Mouse (Mus musculus) ovary, postnatal 36 days (tissue): Measurements from ENCODE around the gene Cdca5.
"Not testable (repeated sequence)": the region's sequence is repeated elsewhere in the genome, so short reads cannot be mapped to it uniquely, and the experiment has no call there.

Experiments used
- DNase-seq: peaks from one replicate; pipeline ENCODE4 v3.0.0; 2022; ENCODE audit warnings: low spot score, mixed read lengths

Cdca5 gene

DNA sequence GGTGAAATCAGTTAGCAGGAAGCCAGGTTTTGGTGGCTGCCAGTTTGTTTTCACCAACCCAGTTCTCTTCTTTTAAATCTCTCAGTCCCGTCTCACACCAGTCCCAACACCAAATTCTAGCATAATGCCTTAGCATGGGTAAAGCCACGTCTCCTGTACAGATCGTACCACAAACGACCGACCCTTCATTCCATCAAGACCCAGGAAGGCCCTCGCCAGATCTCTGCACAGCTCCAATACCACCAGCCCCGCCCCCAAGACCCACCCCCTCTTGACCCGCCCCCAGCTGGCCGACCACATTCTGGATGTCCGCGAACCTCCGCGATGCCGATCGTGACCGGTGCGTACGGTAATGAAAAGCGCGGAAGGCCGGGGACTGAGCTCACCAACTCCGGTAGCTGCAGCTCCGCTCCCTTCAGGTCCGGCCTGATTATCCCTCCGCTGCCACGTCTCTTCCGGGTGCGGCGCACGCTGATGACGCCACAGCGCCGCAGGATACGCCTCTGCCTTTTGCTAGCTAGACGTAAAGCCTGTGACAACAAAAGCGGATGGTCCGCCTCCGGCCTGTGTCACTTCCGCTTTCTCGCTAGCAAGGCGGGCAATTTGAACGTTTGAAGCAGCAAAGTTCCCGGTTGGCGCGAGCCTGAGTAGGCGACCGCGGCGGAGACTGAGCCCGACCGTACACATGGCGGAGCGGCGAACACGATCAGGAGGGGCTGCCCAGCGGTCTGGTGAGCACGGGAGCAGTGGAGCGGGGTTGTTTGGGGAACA, at the start of gene Cdca5, which contains the start of gene Zfpl1:
Cdca5 (plus strand) TSS at position 506 of the 771 bp plus-strand sequence.
Zfpl1 (minus strand) TSS at position 479 of the 771 bp plus-strand sequence.
- peak; percentile 94 for DNase-seq

- no peak for DNase-seq
These were observed 48.7 kb upstream of the Cdca5 start for GRCm38 (mm10) chr19:6035966-6036585.

DNA sequence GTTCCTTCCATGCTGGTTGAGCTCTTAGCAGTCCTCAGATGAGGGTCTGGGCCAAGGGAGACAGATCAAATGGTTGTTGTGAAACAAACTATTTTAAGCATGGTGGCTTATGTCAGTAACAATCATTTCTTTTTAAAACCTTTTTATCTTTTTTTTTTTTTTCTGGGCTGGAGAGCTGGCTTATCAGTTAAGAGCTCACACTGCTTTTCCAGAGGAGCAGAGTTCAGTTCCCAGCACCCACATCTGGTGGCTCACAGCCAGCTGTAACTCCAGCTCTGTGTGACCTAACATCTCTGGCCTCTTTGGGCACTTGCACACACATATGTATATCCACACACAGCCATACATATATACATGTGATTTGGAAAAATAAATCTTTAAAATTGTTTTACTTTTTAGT, 47.1 kb upstream of the Cdca5 start:
- no peak for DNase-seq

DNA sequence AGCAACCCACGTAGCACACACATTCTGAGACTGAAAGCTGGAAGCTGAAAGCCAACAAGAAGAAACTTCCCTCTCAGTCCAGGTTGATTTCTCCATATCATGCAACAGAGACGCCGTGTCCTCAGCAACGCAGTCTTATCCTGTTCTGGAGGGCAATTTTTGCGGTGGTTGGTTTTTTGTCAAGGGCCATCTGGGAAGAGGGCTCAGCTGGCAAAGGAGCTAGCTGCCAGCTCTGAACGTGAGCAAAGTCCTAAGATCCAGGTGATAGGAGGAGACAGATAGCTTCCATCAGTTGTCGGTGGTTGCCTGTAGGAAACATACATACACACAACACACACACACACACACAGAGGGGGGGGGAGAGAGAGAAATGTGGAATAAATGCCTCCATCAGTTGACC, 46.5 kb upstream of the Cdca5 start:
- no peak for DNase-seq

DNA sequence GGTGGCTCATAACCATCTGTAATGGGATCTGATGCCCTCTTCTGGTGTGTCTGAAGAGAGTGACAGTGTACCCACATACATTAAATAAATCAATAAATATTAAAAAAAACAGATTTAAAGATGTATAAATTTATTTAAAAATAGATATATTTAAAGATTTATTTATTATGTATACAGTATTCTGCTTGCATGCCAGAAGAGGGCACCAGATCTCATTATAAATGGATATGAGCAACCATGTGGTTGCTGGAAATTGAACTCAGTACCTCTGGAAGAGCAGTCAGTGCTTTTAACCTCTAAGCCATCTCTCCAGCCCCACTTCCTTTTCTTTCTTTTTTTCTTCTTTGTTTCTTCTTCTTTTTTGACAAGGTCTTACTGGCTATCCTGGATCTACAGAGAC, 44.8 kb upstream of the Cdca5 start:
- DNase-seq = no peak

- DNase-seq = no peak
These were observed 42.5 kb upstream of the Cdca5 start for GRCm38 (mm10) chr19:6042293-6042692.

GRCm38 (mm10) chr19:6044102-6044501, 40.7 kb upstream of the Cdca5 start:
- not testable (repeated sequence) for DNase-seq

GRCm38 (mm10) chr19:6045366-6046293, 39.2 kb upstream of the Cdca5 start:
- no peak for DNase-seq

DNA sequence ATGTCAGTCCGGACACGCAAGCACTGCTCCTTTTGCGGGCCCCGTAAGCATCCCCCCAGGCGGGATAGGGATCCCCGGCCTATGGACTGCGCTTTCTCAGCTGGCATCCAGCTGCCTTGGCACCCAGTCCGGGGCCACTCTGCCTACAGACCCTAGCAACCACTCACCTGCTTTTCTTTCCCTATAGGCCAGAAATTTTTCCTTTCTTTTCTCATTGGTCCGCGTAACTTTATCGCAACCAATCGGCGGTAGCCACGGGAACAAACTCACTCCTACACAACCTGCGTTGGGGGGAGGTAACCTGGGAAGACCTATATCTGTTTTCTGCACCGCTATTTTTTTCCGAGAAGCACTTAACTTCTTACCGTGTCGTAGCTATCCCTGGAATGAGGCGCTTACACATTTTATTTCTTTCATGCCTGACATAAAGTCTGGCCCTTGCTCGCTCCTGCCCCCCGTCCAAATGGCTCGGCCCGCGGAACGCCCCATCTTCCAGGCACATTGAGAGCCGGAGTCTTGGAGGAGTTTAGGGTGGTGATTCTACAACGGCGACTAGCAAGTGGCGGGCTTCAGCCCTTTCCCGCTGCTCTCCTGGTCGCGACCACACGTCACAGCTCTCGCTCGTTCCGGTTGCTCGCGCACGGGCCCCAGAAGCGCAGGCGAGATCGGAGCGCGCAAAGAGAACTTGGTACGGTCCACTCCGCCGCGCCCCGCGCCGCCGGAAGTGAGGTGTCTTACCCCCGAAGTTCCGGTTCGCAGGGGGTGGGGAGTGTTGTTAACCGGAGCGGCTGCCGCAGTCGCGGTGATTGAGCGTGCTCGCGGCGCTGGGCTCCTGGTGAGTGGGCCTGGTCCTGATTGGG, 38.3 kb upstream of the Cdca5 start, which contains the start of gene Syvn1:
Syvn1 (plus strand) TSS at position 283 of the 860 bp plus-strand sequence.
- DNase-seq = peak; percentile 88

GRCm38 (mm10) chr19:6047154-6047898, 37.5 kb upstream of the Cdca5 start:
- no peak for DNase-seq

GRCm38 (mm10) chr19:6047899-6048166, 37.0 kb upstream of the Cdca5 start:
- DNase-seq = no peak

DNA sequence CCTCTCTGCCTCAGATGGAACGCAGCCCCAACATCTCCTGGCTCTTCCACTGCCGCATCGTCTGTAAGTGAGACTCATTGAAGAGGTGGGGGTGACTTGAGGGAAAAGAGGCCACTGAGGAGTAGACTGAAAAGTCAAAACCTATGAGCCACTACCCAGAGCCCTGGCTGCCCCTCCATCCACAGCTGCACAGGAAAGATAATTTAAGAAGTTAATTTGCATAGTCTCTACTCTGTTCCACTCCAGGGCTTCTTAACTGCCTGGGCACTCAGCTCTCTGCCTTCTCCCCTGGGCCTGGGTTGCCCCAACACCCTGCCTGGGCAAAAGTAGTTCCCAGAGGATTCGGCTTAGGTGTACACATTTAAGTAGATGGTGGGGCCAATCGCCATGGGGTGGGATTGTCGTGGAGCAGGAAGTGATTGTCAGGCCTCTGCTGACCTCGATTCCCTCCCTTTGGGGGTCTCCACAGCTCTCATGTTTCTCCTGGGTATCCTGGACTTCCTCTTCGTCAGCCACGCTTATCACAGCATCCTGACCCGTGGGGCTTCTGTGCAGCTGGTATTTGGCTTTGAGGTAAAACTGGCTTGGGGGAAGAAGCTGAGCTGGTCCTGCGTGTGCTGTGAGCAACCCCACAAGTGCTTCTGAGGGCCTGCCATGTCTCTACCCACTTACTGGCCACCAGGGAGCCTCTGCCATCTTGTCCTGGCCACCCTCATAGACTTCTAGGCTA, 35.9 kb upstream of the Cdca5 start:
- DNase-seq = no peak

GRCm38 (mm10) chr19:6052516-6052915, 32.3 kb upstream of the Cdca5 start:
- no peak for DNase-seq

DNA sequence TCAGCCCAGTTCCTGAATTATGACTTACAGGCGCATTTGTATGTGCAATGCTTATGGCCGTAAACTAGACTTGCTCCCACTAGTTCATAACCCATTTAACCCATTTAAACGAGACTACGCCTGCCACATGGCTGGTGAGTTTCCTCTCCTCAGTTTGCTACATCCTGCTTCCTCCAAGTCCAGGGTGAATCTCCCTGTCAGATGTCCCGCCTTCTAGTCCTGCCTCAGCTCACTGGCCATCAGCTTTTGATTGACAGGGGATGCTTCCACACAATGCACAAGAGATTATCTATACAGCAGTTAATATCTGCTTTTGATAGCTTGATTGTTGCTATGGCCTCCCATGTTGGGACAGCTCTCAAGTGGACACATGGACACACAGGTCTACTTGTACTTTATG, 30.5 kb upstream of the Cdca5 start:
- DNase-seq = no peak

GRCm38 (mm10) chr19:6056696-6057095, 28.1 kb upstream of the Cdca5 start:
- no peak for DNase-seq

DNA sequence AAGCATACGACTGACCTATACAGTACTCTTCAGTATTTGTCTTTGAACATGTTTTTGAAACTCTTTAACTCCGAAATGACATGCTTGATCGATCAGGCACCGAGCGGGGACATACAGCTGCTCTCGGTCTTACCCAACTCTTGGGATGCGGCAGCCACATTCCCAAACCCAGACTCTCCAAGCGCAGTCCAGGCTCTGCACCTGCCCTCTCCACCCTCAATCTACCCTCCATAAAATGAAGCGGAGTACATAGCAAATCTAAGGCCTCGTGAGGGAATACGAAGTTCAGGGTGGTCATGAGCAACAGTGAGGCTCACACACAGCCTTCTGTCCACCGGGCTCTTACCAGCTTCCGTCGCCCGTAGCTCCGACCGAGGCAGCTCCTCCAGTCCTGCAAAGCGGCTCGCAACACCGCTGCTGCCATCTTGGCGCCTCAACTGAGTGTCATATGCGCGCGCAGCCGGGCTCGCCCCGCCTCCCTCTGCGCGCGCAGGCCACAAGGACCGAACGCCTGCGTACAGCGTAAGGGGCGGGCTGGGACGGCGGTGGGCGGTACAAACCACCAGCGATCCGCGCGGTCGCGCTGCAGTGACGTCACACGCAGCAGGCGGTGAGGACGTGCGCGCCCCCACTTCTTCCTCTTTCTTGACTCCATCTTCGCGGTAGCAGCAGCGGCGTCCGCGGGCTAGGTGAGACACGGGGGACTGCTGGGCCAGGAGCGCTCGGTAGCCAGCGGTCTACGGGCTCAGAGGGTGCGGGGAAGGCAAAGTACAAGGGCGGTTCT, 27.3 kb upstream of the Cdca5 start, which contains the start of the genes Mrpl49 and Fau:
Mrpl49 (minus strand) TSS at position 473 of the 784 bp plus-strand sequence.
Fau (plus strand) TSS at position 532 of the 784 bp plus-strand sequence.
- DNase-seq = peak; percentile 99

DNA sequence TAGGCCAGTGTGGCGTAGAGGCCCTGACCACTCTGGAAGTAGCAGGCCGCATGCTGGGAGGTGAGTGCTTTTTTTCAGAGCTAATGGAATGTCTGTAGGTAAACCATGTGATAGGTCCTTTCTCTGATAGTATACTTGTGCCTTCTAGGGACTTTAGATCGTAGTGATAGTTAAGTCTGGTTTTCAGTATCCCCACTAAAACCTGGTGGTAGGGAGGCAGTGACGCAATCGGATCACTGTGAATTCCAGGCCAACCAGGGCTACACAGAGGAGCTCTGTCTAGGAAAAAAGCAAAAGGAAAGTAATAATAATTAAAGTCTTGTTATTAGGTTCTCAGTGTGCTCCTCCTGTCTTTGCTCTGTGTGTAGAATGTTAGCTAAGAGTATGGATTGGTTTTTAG, 26.3 kb upstream of the Cdca5 start:
- no peak for DNase-seq

DNA sequence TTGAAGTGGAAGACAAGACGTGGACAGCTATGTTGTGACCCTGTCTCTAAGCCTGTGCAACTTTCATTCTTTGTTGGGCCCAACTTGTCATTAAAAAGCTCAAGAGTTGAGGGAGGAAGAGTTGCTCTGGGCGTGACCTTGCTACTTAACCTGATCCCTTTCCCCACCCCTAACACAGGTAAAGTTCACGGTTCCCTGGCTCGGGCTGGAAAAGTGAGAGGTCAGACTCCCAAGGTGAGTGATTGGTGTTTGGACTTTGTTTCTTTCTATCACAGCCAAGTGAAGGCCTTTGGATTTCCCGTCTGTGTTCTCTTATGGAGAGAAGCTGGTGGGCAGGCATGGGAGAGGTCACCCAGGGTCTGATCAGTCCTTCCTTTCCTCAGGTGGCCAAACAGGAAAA, 25.8 kb upstream of the Cdca5 start:
- no peak for DNase-seq

- peak; percentile 91 for DNase-seq
These were observed 23.7 kb upstream of the Cdca5 start, which contains the start of gene Znhit2 for GRCm38 (mm10) chr19:6061021-6061533. TSS of gene Znhit2 (plus strand) at chr19:6061192.
